Mouse (Mus musculus): ENCODE data around the gene Pnpla7.

The Pnpla7 gene

GRCm38 (mm10) chr2:24995332-24995731 lies 19.5 kb downstream of the Pnpla7 start:
- no peak for DNase-seq

- no peak for DNase-seq
Observed at GRCm38 (mm10) chr2:24996471-24996870, 20.6 kb downstream of the Pnpla7 start.

GRCm38 (mm10) chr2:25000544-25001235 lies 24.9 kb downstream of the Pnpla7 start:
- no peak for DNase-seq

GRCm38 (mm10) chr2:25003946-25004786 lies 28.3 kb downstream of the Pnpla7 start:
- DNase-seq, result no peak

GRCm38 (mm10) chr2:25006767-25007166 lies 30.9 kb downstream of the Pnpla7 start:
- no peak for DNase-seq

- no peak for DNase-seq
Observed at GRCm38 (mm10) chr2:25008250-25008649, 32.4 kb downstream of the Pnpla7 start.

GRCm38 (mm10) chr2:25022678-25023077 lies 46.8 kb downstream of the Pnpla7 start:
- no peak for DNase-seq

- DNase-seq, result no peak
Observed at GRCm38 (mm10) chr2:25025109-25025508, 49.3 kb downstream of the Pnpla7 start.

GRCm38 (mm10) chr2:25034994-25035393 lies 59.2 kb downstream of the Pnpla7 start:
- no peak for DNase-seq

- DNase-seq, result no peak
Observed at GRCm38 (mm10) chr2:25040089-25040488, 64.3 kb downstream of the Pnpla7 start.

- DNase-seq, result no peak
Observed at GRCm38 (mm10) chr2:25050921-25051320, 75.1 kb downstream of the Pnpla7 start.

GRCm38 (mm10) chr2:25051450-25051849 lies 75.6 kb downstream of the Pnpla7 start:
- DNase-seq, result no peak

- no peak for DNase-seq
Observed at GRCm38 (mm10) chr2:25053101-25053500, 77.3 kb downstream of the Pnpla7 start.

- DNase-seq, result peak; percentile 46 to 60
Observed at GRCm38 (mm10) chr2:25054221-25055067, 78.6 kb downstream of the Pnpla7 start, which contains the start of gene Nsmf. Gene Nsmf, plus strand, starts transcription at chr2:25054355.

- no peak for DNase-seq
Observed at GRCm38 (mm10) chr2:25055068-25055405, 79.2 kb downstream of the Pnpla7 start.

GRCm38 (mm10) chr2:25055409-25056155 lies 79.7 kb downstream of the Pnpla7 start:
- no peak for DNase-seq

GRCm38 (mm10) chr2:25058926-25059325 lies 83.1 kb downstream of the Pnpla7 start:
- DNase-seq, result no peak

- no peak for DNase-seq
Observed at GRCm38 (mm10) chr2:25063523-25063922, 87.7 kb downstream of the Pnpla7 start.

GRCm38 (mm10) chr2:25064285-25064684 lies 88.5 kb downstream of the Pnpla7 start:
- no peak for DNase-seq

GRCm38 (mm10) chr2:25065537-25065936 lies 89.7 kb downstream of the Pnpla7 start:
- no peak for DNase-seq

GRCm38 (mm10) chr2:25066552-25066951 lies 90.7 kb downstream of the Pnpla7 start:
- DNase-seq, result no peak

GRCm38 (mm10) chr2:25069537-25069936 lies 93.7 kb downstream of the Pnpla7 start:
- no peak for DNase-seq
